Mouse (Mus musculus): Measurements from ENCODE around the gene Fam222a.

The Fam222a gene

DNA sequence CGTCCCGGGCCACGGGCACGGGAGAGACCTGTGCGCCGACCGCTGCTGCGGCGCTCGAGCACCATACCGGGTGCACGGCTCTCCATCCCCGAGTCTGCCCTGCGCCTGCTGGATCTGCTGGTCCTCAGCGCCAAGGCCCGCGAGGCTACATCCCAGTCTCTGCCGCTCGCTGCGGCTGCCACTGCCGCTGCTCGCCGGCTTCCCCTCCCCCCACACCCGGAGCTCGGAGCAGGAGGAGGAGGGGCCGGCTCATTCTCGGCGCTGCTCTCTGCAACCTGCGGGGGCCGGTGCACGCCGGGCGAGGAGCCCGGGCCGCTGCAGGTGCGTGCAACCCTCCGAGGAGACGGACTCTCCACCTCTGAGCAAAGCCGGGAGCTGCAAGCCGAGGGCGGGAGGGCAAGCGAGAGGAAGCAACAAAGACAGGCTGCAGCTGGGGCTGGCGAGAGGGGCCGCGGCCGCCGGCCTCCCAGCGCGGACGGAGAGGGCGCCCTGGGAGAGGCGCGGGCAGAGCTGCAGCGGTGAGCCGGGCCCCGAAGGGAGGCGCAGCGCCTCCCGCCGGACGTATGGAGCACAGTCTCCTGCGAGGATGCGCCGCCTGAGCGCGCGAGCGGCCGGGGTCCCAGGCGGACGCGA lies at the start of gene Fam222a:
Fam222a (plus strand) TSS at position 452 of the 633 bp plus-strand sequence.
- DNase-seq (ENCODE audit: low spot score), result peak; percentile 55

DNA sequence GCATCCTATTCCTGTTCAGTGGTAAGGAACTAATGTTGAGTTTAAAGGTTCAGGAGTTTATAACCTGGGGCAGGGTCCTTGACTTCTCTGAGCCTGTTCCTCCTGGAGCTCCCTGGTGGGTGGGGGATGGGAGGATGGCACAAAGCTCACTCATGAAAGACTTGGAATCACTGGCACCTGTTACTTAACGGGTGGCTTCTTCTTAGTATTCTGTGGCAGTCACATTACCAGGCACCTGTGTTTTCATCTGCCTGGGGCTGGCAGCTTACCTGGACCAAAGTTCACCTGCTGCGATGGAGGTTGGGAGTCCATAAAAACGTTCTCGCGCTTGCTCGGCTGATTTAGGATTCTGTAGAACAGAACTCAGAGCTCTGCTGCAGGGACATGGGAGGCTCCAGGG lies 39.5 kb upstream of the Fam222a start:
- no peak for DNase-seq (ENCODE audit: low spot score)

DNA sequence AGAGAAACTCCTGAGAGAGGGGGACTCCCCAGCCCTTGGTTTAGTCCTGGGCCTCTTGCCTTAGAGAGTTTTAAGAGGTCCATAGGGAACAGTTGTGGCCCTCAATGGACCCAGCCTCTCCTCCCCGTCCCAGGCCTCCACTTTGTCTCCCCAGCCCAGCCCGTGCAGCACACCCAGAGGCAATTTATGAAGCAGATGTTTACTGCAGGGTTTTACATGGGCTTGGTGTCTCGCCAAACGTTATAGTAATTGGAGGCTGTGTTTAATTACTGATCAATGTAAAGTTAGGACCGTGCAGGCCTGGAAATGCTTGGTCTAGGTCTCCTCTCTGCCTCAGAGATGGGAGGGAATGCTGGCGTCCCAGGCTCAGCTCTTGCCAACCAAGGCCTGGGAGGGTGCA lies 37.5 kb upstream of the Fam222a start:
- no peak for DNase-seq (ENCODE audit: low spot score)

DNA sequence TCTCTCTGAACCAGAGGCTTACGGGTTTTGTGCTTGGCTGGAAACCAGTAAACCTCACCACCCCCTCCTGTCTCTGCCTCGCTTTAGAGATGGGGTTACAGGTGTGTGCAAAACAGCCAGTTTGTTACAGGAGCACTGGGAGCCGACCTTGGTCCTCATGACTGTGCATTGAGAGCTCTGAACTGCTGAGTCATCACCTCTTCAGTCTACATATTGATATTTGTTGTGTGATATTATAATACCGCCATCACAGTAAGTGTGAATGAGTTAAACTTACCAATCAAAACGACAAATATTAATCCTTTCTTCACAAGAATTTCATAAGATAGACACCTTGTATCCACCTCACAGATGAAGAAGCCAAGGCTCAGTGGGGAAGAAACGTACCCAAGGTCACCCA lies 35.8 kb upstream of the Fam222a start:
- DNase-seq (ENCODE audit: low spot score), result no peak

DNA sequence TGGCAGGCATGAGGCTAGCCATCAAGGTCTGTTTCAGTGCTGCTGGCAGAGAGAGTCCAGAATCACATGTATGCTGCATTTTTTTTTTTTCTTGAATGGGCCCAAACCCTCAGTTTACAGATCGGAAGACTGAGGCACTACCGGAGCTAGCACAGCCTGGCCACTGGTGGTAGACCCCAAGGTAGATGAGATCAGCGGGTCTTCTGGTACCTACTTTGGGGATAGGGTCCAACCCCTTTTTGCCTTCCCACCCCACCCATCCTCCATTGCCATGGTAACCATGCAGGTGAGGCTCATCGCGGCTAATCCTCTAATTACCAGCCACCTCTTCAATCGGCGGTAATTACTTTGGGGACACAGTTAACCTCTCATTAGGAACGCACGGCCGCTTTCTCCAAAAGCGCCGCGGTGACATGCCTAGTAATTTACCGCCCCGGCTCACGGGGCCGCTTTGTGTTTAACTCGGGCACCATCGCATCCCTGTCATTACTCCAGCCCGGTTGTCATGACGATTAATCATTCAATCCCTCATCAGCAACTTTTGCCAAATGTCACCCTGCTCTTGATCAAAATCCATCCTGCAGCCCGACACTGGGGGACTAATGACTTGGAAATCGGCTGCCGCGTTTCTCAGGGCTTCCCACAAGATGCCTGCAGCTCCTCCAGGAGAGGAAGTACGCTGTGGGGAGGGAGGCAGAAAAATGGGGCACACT lies 30.4 kb upstream of the Fam222a start:
- DNase-seq (ENCODE audit: low spot score), result no peak

DNA sequence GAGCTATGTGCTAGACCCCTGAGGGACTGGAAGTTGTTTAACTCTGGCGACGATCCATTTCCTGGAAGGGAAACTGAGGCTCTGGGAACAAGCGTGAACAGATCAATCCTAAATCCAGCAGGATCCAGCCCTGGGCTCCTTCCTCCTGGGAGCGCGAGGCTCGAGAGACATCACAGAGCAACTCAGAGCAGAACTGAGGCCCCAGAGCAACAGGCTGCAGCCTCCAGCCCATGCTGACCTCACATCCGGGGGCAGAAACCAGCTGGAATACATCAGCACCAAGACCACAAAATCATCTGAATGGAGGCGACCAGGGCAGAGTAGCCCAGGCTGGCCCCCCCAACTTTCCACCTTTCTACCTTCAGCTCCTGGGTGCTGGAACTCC lies 29.8 kb upstream of the Fam222a start:
- no peak for DNase-seq (ENCODE audit: low spot score)

DNA sequence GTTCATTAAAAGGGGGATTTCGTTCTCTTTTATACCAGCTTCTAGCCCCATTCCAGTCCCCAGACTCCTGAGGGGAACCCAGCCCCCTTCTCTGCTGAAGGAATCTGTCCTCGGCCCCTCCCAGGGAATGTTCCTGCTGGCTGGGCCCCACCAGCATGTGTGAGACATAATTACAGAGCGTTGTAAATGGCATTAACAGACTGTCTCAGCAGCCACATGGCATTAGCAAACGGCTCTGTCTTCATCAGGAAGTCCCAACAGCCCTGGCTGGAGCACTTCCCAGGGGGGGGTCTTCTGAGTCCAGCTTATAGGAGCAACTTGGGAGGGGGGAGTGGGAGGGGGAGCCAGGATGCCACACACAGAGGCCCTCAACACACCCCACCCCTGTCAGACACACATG lies 29.1 kb upstream of the Fam222a start:
- DNase-seq (ENCODE audit: low spot score), result no peak

DNA sequence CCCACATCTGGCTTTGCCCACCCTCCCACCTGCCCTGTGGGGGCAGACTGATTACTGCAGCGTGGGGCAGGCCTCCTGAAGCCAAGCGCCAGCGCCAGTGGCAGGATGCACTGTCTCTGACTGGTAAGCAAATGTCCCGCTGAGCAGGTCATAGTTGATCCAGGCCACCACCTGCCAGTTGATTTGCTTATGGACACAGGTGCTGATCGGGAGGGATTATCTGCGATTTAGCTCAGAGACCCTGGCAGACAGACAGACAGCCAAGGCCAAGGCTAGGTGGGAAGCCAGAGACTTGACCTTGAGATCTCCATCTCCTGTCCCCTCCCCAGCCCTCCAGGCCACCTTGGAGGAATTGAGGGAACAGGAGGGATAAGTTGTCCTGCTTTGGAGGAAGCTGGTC lies 28.1 kb upstream of the Fam222a start:
- DNase-seq (ENCODE audit: low spot score), result no peak

DNA sequence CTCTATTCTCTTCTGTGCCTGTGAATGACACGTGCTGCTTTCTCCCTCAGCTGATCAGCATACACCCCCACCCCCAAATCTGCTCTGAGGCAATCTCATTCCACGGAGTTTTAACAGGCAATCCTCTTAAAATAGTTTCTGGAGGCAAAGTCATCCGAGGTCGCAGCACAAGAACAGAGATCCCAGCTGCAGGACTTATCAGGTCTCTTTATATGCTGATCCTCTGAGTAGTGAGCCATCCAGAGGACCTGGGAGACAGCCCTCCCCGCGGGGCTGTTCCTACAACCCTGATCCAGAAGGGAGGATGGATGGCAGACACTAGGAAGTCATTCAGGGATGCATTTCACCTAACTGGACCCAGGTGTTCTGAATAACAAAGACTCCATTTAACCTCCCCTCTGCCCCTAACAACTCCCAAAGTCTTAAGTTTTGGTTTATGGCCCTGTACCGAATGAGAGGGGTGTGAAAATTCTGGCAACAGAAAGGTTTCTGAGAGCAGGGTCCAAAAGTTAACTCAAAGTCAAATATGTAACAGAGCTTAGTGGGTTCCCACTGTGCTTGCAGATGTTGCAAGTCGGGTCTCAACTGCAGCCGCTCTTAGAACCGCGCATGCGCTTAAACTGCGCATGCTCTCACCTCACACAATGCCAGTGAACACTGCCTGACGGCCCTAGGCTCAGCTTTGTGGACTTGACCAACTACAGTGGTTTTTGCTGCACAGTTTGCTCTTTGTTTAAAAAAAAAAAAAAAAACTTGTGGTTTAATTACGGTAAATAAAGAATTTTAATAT lies 26.0 kb upstream of the Fam222a start:
- no peak for DNase-seq (ENCODE audit: low spot score)

DNA sequence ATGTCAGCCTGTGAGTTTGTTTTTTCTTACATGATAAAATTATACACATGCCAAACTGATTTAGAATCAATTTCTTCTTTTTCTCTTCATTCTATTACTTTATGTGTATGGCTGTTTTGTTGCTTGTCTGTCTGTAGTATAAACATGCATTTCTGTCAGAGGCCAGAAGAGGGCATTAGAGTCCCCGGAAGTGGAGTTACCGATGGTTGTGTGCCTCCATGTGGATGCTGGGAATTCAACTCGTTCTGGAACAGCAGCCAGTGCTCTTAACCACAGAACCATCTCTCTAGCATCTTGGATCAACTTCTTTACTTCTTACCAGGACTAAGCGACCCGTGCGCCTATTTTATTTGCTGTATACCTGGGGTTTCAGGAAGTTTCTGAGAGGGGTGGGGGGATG lies 24.2 kb upstream of the Fam222a start:
- DNase-seq (ENCODE audit: low spot score), result no peak

DNA sequence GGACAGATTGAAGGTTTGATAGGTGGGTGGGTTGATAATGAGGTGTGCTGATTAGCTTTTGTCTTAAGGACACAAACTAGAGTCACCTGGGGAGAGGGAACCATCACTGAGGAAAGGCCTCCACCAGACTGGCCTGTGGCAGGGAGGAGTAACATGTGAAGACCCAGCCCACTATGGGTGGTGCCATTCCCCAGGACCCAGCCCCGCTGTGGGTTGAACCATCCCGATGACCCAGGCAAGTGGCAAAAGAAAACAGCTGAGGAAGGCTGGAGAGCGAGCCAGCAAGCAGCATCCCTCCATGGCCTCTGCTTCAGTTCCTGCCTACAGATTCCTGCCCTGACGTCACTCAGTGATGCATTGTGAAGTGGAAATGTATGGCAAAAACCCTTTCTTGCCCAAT lies 23.6 kb upstream of the Fam222a start:
- DNase-seq (ENCODE audit: low spot score), result no peak

DNA sequence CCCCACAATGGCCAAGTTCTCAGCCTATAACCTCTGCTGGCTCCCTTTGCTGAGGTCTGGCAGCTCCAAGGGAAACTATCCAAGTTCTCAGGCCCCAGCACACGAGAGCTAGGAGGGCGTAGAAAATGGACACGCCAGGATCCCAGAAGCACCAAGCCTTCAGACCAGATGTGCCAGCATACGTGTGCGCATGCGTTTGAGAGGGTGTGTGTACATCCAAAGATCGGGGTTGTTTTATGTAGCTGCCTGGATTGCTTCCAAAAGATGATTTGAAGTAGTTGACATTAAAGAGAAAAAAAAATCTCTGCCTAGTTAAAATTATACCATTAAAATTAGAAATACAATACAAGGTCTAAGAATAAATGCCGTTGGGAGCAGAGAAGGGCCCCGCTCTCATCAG lies 22.7 kb upstream of the Fam222a start:
- DNase-seq (ENCODE audit: low spot score), result no peak

DNA sequence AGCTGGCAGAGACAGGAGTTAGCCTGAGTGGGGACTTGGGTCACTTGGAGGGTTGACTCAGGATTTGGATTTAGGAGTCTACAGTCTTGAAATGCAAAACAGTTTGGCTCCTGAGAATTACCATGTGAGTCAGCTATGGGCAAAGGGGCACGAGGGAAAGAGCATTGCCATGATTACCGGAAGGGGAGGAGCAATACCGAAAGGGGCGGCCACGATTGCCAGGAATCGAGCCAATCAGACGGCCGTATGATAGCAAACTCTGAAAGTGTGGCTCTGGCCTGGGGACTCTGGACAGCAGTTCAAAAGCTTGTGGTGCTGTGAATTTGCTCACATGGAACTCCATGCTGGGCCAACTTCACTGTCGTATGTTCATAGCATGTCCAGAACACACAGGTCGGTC lies 18.8 kb upstream of the Fam222a start:
- DNase-seq (ENCODE audit: low spot score), result no peak

DNA sequence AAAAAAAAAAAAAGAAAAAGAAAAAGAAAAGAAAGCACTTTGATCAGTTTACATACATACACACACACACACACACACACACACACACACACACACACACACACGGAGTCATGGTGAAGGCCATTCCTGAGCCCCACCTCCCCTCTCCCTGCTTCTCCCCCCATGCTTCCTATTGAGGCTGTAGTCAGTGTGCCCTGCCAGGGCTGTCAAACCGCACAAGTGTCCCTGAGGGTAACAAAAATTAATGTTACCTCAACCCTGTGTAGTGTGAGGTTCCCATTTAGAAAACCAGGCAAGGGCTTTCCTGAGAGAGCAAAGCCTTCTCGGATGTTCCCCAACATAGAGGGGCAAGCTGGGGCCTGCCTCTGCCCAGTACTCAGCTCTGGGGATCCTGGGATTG lies 18.0 kb upstream of the Fam222a start:
- DNase-seq (ENCODE audit: low spot score), result no peak

DNA sequence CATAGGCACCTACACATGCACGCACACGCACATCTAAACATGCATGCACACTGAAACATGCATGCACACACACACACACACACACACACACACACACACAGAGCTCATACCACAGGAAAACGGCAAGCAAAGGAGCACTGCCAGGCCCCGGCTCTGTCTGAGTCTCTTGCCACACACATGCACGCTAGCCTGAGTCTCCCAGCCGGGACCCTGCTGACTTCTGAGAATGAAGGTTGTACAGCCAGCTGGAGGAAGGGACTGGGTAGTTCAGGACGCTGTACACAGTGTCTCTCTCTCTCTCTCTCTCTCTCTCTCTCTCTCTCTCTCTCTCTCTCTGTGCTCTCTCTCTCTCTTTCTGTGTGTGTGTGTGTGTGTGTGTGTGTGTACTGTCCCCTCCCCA lies 17.4 kb upstream of the Fam222a start:
- DNase-seq (ENCODE audit: low spot score), result no peak

DNA sequence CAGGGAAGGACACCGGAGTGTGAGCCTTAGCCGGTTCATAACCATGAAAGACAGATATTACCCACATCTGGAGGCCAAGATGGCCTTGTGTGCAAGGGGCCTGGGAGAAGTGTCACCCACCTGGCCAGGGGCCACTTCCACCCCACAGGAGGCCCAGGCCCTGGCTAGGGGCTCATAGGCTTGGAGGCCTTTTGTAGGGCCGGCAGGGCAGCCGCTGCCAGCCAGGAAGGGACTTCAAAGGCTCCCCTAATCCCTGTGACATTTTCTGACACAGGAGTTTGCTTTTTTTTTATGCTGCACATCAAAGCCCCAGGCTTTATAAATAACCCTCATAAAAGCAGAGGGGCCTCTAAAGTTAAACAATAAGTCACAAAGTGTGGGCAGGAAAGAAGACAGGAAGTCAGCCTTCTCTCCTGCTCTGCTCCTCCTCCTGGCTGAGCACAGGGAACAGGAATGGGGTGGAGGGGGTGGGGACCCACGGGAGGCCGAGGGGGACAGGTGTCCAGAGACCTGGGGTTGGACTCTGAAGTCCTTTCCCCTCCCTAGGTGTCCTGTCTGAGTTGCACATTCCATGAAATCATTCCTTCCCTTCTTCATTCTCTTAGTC lies 16.8 kb upstream of the Fam222a start:
- no peak for DNase-seq (ENCODE audit: low spot score)

DNA sequence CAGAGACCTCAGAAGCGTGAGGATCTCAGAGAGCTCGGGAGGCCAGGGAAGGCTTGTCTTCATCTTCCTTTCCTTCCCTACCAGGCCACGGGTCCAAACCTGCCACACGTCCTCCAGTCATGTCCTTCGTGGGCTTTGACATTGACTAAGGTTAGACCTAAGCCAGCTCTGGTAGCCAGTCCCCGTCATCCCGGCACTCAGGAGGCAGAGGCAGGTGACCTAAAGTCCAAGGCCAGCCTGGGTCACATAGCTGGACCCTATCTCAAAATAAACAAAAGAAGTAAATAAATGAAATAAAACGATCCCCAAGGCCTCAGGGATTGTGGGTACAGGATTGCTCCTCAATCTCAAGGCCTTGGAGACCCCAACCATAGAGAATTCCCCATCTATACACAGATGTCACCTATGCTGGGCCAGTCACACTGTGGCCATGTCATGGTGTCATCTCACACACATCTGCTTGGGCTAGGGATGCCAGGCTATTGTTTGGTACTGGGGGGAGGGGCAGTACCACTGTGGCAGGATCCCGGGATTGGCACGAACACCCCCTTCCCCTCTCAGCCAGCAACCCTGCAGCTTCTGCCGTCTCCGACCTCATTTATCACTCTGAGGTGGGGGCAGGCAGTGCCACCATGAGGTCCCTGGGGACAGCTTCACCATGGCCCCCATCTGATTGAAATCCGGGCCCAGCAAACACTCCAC lies 15.2 kb upstream of the Fam222a start:
- DNase-seq (ENCODE audit: low spot score), result peak; percentile 55

DNA sequence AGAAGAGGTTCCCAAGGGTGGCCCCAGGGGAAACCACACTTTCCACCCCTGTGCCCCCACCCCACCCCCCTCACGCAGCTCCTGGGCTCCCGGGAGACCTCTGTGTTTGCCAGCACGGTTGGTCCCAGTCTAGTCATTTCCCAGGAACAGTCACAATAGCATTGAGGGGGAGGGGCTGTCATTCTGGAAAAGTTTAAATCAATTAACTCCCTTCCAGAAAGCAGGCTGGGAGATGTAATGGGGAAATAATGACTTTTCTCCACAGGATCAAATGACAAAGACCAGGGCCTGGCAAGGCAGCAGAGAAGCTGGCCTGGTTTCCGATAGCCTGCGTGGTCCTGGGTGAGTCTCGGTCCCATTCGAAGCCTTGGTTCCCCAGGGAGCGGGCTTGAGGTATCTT lies 14.1 kb upstream of the Fam222a start:
- no peak for DNase-seq (ENCODE audit: low spot score)

DNA sequence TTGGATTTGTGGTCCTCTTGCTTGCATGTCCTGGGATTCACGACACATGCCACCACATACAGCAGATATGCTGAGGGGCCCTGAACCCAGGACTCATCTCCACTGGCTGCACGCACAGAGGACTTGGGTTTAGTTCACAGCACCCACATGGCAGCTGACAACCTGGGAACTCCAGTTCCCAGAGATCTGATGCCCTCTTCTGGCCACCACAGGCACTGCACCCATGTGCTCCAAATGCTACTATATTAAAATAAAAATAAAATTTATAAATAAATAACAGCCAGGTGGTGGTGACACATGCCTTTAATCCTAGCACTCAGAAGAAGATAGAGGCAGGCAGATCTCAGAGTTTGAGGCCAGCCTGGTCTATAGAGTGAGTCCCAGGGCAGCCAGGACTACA lies 12.4 kb upstream of the Fam222a start:
- DNase-seq (ENCODE audit: low spot score), result no peak

DNA sequence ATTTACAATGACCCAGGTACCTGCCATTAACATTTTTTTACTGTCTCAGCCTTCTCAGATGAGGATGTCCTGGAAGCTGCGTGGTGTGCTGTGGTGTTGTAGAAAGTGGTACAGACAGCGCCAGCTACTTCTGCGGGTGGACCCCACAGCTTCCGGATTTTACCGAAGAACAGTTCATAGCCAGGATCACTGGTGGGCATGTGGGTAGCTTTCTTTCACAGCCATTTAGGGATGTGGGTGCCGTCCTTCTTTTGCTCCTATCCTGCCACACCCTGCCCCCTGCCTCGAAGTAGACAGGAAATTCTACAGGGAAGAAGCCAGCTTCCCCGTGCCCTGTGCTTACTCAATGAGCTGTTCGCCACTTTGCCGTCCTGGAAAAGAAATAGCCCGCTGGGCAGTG lies 11.7 kb upstream of the Fam222a start:
- no peak for DNase-seq (ENCODE audit: low spot score)

DNA sequence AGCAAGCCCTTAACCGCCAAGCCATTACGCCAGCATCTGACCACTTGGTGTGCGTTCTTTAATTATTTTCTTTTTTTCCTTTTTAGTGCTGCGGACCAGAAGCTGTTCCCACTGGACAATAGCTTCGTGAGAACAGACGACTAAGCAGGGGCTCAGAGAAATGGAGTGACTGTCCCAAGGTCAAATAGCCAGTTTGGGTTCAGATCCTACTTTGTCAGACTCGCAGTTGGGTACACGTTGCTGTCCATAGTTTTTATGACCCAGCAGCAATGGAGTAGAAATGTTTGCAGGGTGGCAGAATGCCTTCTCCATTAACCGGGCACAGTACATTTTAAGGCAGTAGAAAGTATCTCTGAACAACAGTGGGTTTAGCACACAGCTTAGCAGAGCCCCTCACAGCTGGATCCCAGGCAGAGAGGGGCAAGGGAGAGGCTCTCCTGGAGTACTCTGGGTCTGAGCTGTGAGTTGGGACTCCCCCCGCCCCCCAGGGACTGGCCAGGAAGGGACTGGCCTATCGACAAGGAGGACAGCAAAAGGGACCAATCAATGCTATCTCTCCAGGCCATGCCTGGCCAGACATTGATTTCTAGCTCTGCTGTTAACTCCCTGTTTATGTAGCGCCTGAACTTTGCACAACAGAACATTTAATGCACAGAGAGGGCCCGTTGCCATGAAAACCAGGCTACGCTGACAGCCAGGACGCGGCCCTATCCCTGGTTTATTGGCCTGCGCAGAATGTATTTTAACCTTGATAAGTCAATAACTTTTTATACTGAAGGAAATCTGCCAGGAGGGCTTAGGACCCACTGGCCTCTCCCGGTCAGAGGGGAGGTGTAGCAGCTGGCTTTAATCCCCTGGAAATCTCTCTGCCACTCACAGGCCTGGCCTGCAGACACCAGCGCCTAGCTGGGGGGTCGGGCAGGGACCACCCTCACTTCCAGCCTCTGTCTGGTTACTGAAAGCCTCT lies 9.8 kb upstream of the Fam222a start:
- no peak for DNase-seq (ENCODE audit: low spot score)

All from left cerebral cortex, adult 11 months (tissue).